Mouse (Mus musculus): ENCODE measurements around the gene Abca8a. TPM values are rescaled to one million over a fixed set of nuclear protein-coding genes. Genes with fewer than 3 reads are reported as not detected.

The Abca8a gene
- total RNA-seq (2021) = 1 to 10 TPM; 1.5 to 2.0 TPM

GRCm38 (mm10) chr11:110095858-110096257 lies at the start of gene Abca8a:
Abca8a (minus strand) TSS chr11:110095978.
- intact Hi-C loops (cut with DNase I) = no loop called here
- no peak for DNase-seq (ENCODE audit: low spot score in 2 of 2)

GRCm38 (mm10) chr11:110145421-110145820 lies 49.6 kb upstream of the Abca8a start:
- no peak for DNase-seq (ENCODE audit: low spot score in 2 of 2)
- intact Hi-C loops (cut with DNase I) = no loop called here

- no peak for DNase-seq (ENCODE audit: low spot score in 2 of 2)
- intact Hi-C loops (cut with DNase I) = no loop called here
Observed at GRCm38 (mm10) chr11:110130760-110131159, 35.0 kb upstream of the Abca8a start.

GRCm38 (mm10) chr11:110111137-110111536 lies 15.4 kb upstream of the Abca8a start:
- DNase-seq (ENCODE audit: low spot score in 2 of 2) = no peak

GRCm38 (mm10) chr11:110101437-110101836 lies 5.7 kb upstream of the Abca8a start:
- intact Hi-C loops (cut with DNase I) = no loop called here
- DNase-seq (ENCODE audit: low spot score in 2 of 2) = no peak

More at GRCm38 (mm10) chr11:110111137-110111536, 15.4 kb upstream of the Abca8a start:
- intact Hi-C loops (cut with DNase I) = loop anchor here (5.0 kb wide), 1 partner anchor 239 kb away; no protein-coding TSS in a partner anchor

- intact Hi-C loops (cut with DNase I) = no loop called here
- no peak for DNase-seq (ENCODE audit: low spot score in 2 of 2)
Observed at GRCm38 (mm10) chr11:110098901-110099300, 3.1 kb upstream of the Abca8a start.

- intact Hi-C loops (cut with DNase I) = no loop called here
- DNase-seq (ENCODE audit: low spot score in 2 of 2) = no peak
Observed at GRCm38 (mm10) chr11:110097465-110097864, 1.7 kb upstream of the Abca8a start.

GRCm38 (mm10) chr11:110094846-110095380 lies 865 bp downstream of the Abca8a start:
- DNase-seq (ENCODE audit: low spot score in 2 of 2) = no peak
- intact Hi-C loops (cut with DNase I) = no loop called here

GRCm38 (mm10) chr11:110094236-110094635 lies 1.5 kb downstream of the Abca8a start:
- intact Hi-C loops (cut with DNase I) = no loop called here
- no peak for DNase-seq (ENCODE audit: low spot score in 2 of 2)

GRCm38 (mm10) chr11:110091328-110091727 lies 4.5 kb downstream of the Abca8a start:
- intact Hi-C loops (cut with DNase I) = no loop called here
- DNase-seq (ENCODE audit: low spot score in 2 of 2) = no peak

- intact Hi-C loops (cut with DNase I) = no loop called here
- DNase-seq (ENCODE audit: low spot score in 2 of 2) = no peak
Observed at GRCm38 (mm10) chr11:110072158-110072557, 23.6 kb downstream of the Abca8a start.

- no peak for DNase-seq (ENCODE audit: low spot score in 2 of 2)
- intact Hi-C loops (cut with DNase I) = no loop called here
Observed at GRCm38 (mm10) chr11:110061032-110061431, 34.7 kb downstream of the Abca8a start.

GRCm38 (mm10) chr11:110060127-110060526 lies 35.7 kb downstream of the Abca8a start:
- intact Hi-C loops (cut with DNase I) = no loop called here
- DNase-seq (ENCODE audit: low spot score in 2 of 2) = no peak

GRCm38 (mm10) chr11:110053681-110054080 lies 42.1 kb downstream of the Abca8a start:
- DNase-seq (ENCODE audit: low spot score in 2 of 2) = no peak
- intact Hi-C loops (cut with DNase I) = no loop called here

- intact Hi-C loops (cut with DNase I) = no loop called here
Observed at GRCm38 (mm10) chr11:110037795-110038194, 58.0 kb downstream of the Abca8a start.

GRCm38 (mm10) chr11:110028913-110029695 lies 66.7 kb downstream of the Abca8a start:
- intact Hi-C loops (cut with DNase I) = no loop called here
- no peak for DNase-seq (ENCODE audit: low spot score in 2 of 2)

More at GRCm38 (mm10) chr11:110037795-110038194, 58.0 kb downstream of the Abca8a start:
- no peak for DNase-seq (ENCODE audit: low spot score in 2 of 2)

- no peak for DNase-seq (ENCODE audit: low spot score in 2 of 2)
- intact Hi-C loops (cut with DNase I) = no loop called here
Observed at GRCm38 (mm10) chr11:110010836-110011546, 84.8 kb downstream of the Abca8a start.

GRCm38 (mm10) chr11:109995624-109996023 lies 100.2 kb downstream of the Abca8a start, which contains the start of gene Abca8b:
Abca8b (minus strand) TSS chr11:109995845.
- intact Hi-C loops (cut with DNase I) = no loop called here
- DNase-seq (ENCODE audit: low spot score in 2 of 2) = peak; percentile 85 to 87

GRCm38 (mm10) chr11:109995013-109995412 lies 100.8 kb downstream of the Abca8a start:
- intact Hi-C loops (cut with DNase I) = no loop called here
- peak; percentile 36 to 42 for DNase-seq (ENCODE audit: low spot score in 2 of 2)

GRCm38 (mm10) chr11:109994014-109994413 lies 101.8 kb downstream of the Abca8a start:
- no peak for DNase-seq (ENCODE audit: low spot score in 2 of 2)
- intact Hi-C loops (cut with DNase I) = no loop called here

Data from left cerebral cortex, postnatal 36 days (tissue).